Mouse (Mus musculus) adrenal gland, adult 2 months (tissue): ENCODE measurements around the gene Hist1h4d. TPM values are rescaled to one million over a fixed set of nuclear protein-coding genes. Genes with fewer than 3 reads are reported as not detected.

Source experiments
- microRNA-seq, 2 experiments: library from miRNA; unstranded; fragments of <30 nt; microRNA quantifications; one replicate each; pipeline ENCODE4 v1.2.0; 2021
- polyA plus RNA-seq: library from polyadenylated mRNA; depleted of rRNA; stranded (reverse); fragments of >200 nt; gene quantifications from 2 replicates; pipeline ENCODE4 v1.2.3, GENCODE M21; 2012; rRNA removed
- total RNA-seq, 2 experiments: library from RNA; stranded (reverse); gene quantifications; 2 replicates each; pipeline ENCODE4 v1.2.3; 2021

Hist1h4d gene
- total and polyA plus RNA-seq, 3 experiments = 2.6 to 129 (median 118) TPM

Small RNA genes within 50 kb of the gene (microRNA-seq; reads per million reads assigned to microRNA genes)
- gene Gm44297 (0 reads per million in 2 experiments), gene Gm44359 (0 reads per million in 2 experiments), gene Gm44394 (0 reads per million in 2 experiments)

Other genes starting within 250 kb of the Hist1h4d start
Only the 30 nearest of the 35 such genes appear.
- 1 to 10 TPM; 7.0 to 8.5 TPM for gene Abt1, start 157.7 kb upstream of the Hist1h4d start, total RNA-seq
- 1.1 TPM in 2 replicates for gene Abt1, start 157.7 kb upstream of the Hist1h4d start, polyA plus RNA-seq
- gene Btn1a1, start 115.7 kb upstream of the Hist1h4d start, total RNA-seq = not detected
- gene Btn1a1, start 115.7 kb upstream of the Hist1h4d start, polyA plus RNA-seq = not detected in 2 replicates
- gene Btn2a2, start 92.7 kb upstream of the Hist1h4d start, total RNA-seq = not detected
- not detected in 2 replicates for gene Btn2a2, start 92.7 kb upstream of the Hist1h4d start, polyA plus RNA-seq
- 100 to 1,000 TPM; 338 to 400 TPM for gene Hist1h4h, start 50.5 kb upstream of the Hist1h4d start, total RNA-seq
- 20.2 and 33.8 TPM in 2 replicates for gene Hist1h4h, start 50.5 kb upstream of the Hist1h4d start, polyA plus RNA-seq
- gene Hist1h2af, start 47.7 kb upstream of the Hist1h4d start, total RNA-seq = 10 to 100 TPM; 17.9 to 20.0 TPM
- gene Hist1h2af, start 47.7 kb upstream of the Hist1h4d start, polyA plus RNA-seq = 24.9 and 66.0 TPM in 2 replicates
- 1 to 10 TPM; 2.2 to 7.1 TPM for gene Hist1h3g, start 46.2 kb upstream of the Hist1h4d start, total RNA-seq
- gene Hist1h3g, start 46.2 kb upstream of the Hist1h4d start, polyA plus RNA-seq = 3.2 and 3.5 TPM in 2 replicates
- 1 to 10 TPM; 3.0 to 3.2 TPM for gene Hist1h2bh, start 38.2 kb upstream of the Hist1h4d start, total RNA-seq
- 1.2 and 1.5 TPM in 2 replicates for gene Hist1h2bh, start 38.2 kb upstream of the Hist1h4d start, polyA plus RNA-seq
- gene Hist1h3f, start 37.5 kb upstream of the Hist1h4d start, total RNA-seq = 10 to 100 TPM; 16.8 to 18.0 TPM
- 3.0 and 3.1 TPM in 2 replicates for gene Hist1h3f, start 37.5 kb upstream of the Hist1h4d start, polyA plus RNA-seq
- gene Hist1h4f, start 29.9 kb upstream of the Hist1h4d start, total RNA-seq = 10 to 100 TPM; 37.2 to 51.6 TPM
- 0.40 and 2.2 TPM in 2 replicates for gene Hist1h4f, start 29.9 kb upstream of the Hist1h4d start, polyA plus RNA-seq
- gene Hist1h1d, start 28.3 kb upstream of the Hist1h4d start, total RNA-seq = 1 to 10 TPM; 2.4 to 3.4 TPM
- not detected in 2 replicates for gene Hist1h1d, start 28.3 kb upstream of the Hist1h4d start, polyA plus RNA-seq
- 10 to 100 TPM; 41.4 to 51.2 TPM for gene Hist1h3e, start 19.2 kb upstream of the Hist1h4d start, total RNA-seq
- gene Hist1h3e, start 19.2 kb upstream of the Hist1h4d start, polyA plus RNA-seq = 12.8 and 14.0 TPM in 2 replicates
- 1 to 10 TPM; 2.7 to 4.9 TPM for gene Hist1h2ae, start 10.4 kb upstream of the Hist1h4d start, total RNA-seq
- 0.90 and 3.7 TPM in 2 replicates for gene Hist1h2ae, start 10.4 kb upstream of the Hist1h4d start, polyA plus RNA-seq
- 10 to 100 TPM; 41.1 to 60.2 TPM for gene Hist1h2bg, start 10.2 kb upstream of the Hist1h4d start, total RNA-seq
- gene Hist1h2bg, start 10.2 kb upstream of the Hist1h4d start, polyA plus RNA-seq = 25.3 and 27.0 TPM in 2 replicates
- 10 to 100 TPM; 17.9 to 21.6 TPM for gene Hist1h2bf, start 7.4 kb upstream of the Hist1h4d start, total RNA-seq
- gene Hist1h2bf, start 7.4 kb upstream of the Hist1h4d start, polyA plus RNA-seq = 0.80 and 5.5 TPM in 2 replicates
- 1 to 10 TPM; 2.9 to 6.4 TPM for gene Hist1h2ad, start 7.2 kb upstream of the Hist1h4d start, total RNA-seq
- gene Hist1h2ad, start 7.2 kb upstream of the Hist1h4d start, polyA plus RNA-seq = 2.5 and 3.2 TPM in 2 replicates
- gene Hist1h3d, start 5.8 kb upstream of the Hist1h4d start, total RNA-seq = 1 to 10 TPM; 3.7 to 6.5 TPM
- gene Hist1h3d, start 5.8 kb upstream of the Hist1h4d start, polyA plus RNA-seq = 3.7 TPM in 2 replicates
- 10 to 100 TPM; 11.3 to 14.8 TPM for gene Hist1h2be, start 39.5 kb downstream of the Hist1h4d start, total RNA-seq
- gene Hist1h2be, start 39.5 kb downstream of the Hist1h4d start, polyA plus RNA-seq = 1.7 and 2.0 TPM in 2 replicates
- gene Hist1h1e, start 41.0 kb downstream of the Hist1h4d start, total RNA-seq = 10 to 100 TPM; 44.2 to 71.4 TPM
- 1.0 and 1.2 TPM in 2 replicates for gene Hist1h1e, start 41.0 kb downstream of the Hist1h4d start, polyA plus RNA-seq
- gene Hist1h2ac, start 102.3 kb downstream of the Hist1h4d start, total RNA-seq = 1 to 10 TPM; 2.0 to 2.5 TPM
- gene Hist1h2ac, start 102.3 kb downstream of the Hist1h4d start, polyA plus RNA-seq = 0.34 and 0.87 TPM in 2 replicates
- gene Hist1h2bc, start 102.6 kb downstream of the Hist1h4d start, total RNA-seq = 100 to 1,000 TPM; 143 to 210 TPM
- 308 and 343 TPM in 2 replicates for gene Hist1h2bc, start 102.6 kb downstream of the Hist1h4d start, polyA plus RNA-seq
- not detected for gene Hist1h1t, start 114.2 kb downstream of the Hist1h4d start, total RNA-seq
- not detected in 2 replicates for gene Hist1h1t, start 114.2 kb downstream of the Hist1h4d start, polyA plus RNA-seq
- 10 to 100 TPM; 70.2 to 84.7 TPM for gene Hist1h4c, start 116.9 kb downstream of the Hist1h4d start, total RNA-seq
- gene Hist1h4c, start 116.9 kb downstream of the Hist1h4d start, polyA plus RNA-seq = 1.7 and 2.8 TPM in 2 replicates
- gene Hfe, start 129.3 kb downstream of the Hist1h4d start, total RNA-seq = 10 to 100 TPM; 22.3 to 33.0 TPM
- gene Hfe, start 129.3 kb downstream of the Hist1h4d start, polyA plus RNA-seq = 27.9 and 30.3 TPM in 2 replicates
- gene Hist1h1c, start 157.2 kb downstream of the Hist1h4d start, total RNA-seq = 100 to 1,000 TPM; 168 to 270 TPM
- gene Hist1h1c, start 157.2 kb downstream of the Hist1h4d start, polyA plus RNA-seq = 32.9 and 41.2 TPM in 2 replicates
- gene Hist1h3c, start 164.0 kb downstream of the Hist1h4d start, total RNA-seq = 10 to 100 TPM in 1 of 2 experiments, 1 to 10 TPM in 1; 4.6 to 14.7 TPM
- 4.9 and 6.7 TPM in 2 replicates for gene Hist1h3c, start 164.0 kb downstream of the Hist1h4d start, polyA plus RNA-seq
- 10 to 100 TPM; 17.1 TPM for gene Hist1h2bb, start 165.1 kb downstream of the Hist1h4d start, total RNA-seq
- gene Hist1h2bb, start 165.1 kb downstream of the Hist1h4d start, polyA plus RNA-seq = 4.2 and 5.6 TPM in 2 replicates
- 10 to 100 TPM; 25.7 to 26.0 TPM for gene Hist1h2ab, start 169.5 kb downstream of the Hist1h4d start, total RNA-seq
- gene Hist1h2ab, start 169.5 kb downstream of the Hist1h4d start, polyA plus RNA-seq = 1.6 and 4.1 TPM in 2 replicates
- 10 to 100 TPM; 25.0 to 32.1 TPM for gene Hist1h3b, start 170.7 kb downstream of the Hist1h4d start, total RNA-seq
- 2.5 and 3.2 TPM in 2 replicates for gene Hist1h3b, start 170.7 kb downstream of the Hist1h4d start, polyA plus RNA-seq
- 10 to 100 TPM; 64.3 to 65.2 TPM for gene Hist1h4b, start 175.4 kb downstream of the Hist1h4d start, total RNA-seq
- gene Hist1h4b, start 175.4 kb downstream of the Hist1h4d start, polyA plus RNA-seq = 2.4 and 3.9 TPM in 2 replicates
- gene Hist1h4a, start 179.6 kb downstream of the Hist1h4d start, total RNA-seq = 10 to 100 TPM; 21.1 to 26.3 TPM
- gene Hist1h4a, start 179.6 kb downstream of the Hist1h4d start, polyA plus RNA-seq = 0.36 and 2.1 TPM in 2 replicates